Mouse (Mus musculus) embryonic facial prominence, embryonic 13.5 days (tissue): Measurements from ENCODE around the gene Yif1b. TPM values are rescaled to one million over a fixed set of nuclear protein-coding genes. Genes with fewer than 3 reads are reported as not detected.
"Not testable (repeated sequence)": the region's sequence is repeated elsewhere in the genome, so short reads cannot be mapped to it uniquely, and the experiment has no call there.

Experiments used
- ATAC-seq: fragments of 200-750 bp; cut with Nextera tagmentation; 2 replicates; pipeline ENCODE4 v1.8.0; 2017; ENCODE audit warnings: low read depth; ENCODE audit not compliant: insufficient number of reproducible peaks, insufficient read depth, low FRiP score, low TSS enrichment
- H3K27ac ChIP-seq: fragments of 300-500 bp; sonication (generic); 2 replicates; pipeline ENCODE4 v1.5.1; 2015; ENCODE audit warnings: moderate library complexity, mild to moderate bottlenecking, inconsistent platforms
- H3K27me3 ChIP-seq: fragments of 300-500 bp; sonication (generic); 2 replicates; pipeline ENCODE4 v1.6.1; 2015; ENCODE audit warnings: mild to moderate bottlenecking, inconsistent platforms
- H3K36me3 ChIP-seq: fragments of 300-500 bp; sonication (generic); 2 replicates; pipeline ENCODE4 v1.6.1; 2015; ENCODE audit warnings: mild to moderate bottlenecking, inconsistent platforms
- H3K4me1 ChIP-seq: fragments of 300-500 bp; sonication (generic); 2 replicates; pipeline ENCODE4 v1.6.1; 2015; ENCODE audit warnings: inconsistent platforms
- H3K4me2 ChIP-seq: fragments of 300-500 bp; sonication (generic); 2 replicates; pipeline ENCODE4 v1.6.1; 2015; ENCODE audit warnings: moderate library complexity, mild to moderate bottlenecking, inconsistent platforms
- H3K4me3 ChIP-seq: fragments of 300-500 bp; sonication (generic); 2 replicates; pipeline ENCODE4 v1.5.1; 2015; ENCODE audit warnings: mild to moderate bottlenecking, inconsistent platforms
- H3K9ac ChIP-seq: fragments of 300-500 bp; sonication (generic); 2 replicates; pipeline ENCODE4 v1.6.1; 2015; ENCODE audit warnings: mild to moderate bottlenecking, inconsistent platforms
- H3K9me3 ChIP-seq: fragments of 300-500 bp; sonication (generic); 2 replicates; pipeline ENCODE4 v1.6.1; 2016; ENCODE audit warnings: inconsistent platforms
- WGBS: fragments of 180-500 bp; shearing (Covaris S2); methylation state at CpG from one replicate; pipeline ENCODE4 v1.1.7; 2015; ENCODE audit warnings: mixed read lengths; 5-methylcytosine and 5-hydroxymethylcytosine counted together
- polyA plus RNA-seq: library from polyadenylated mRNA; unstranded; fragments of >200 nt; fragmentation: Nextera tagmentation; extraction: Ambion mirVana; gene quantifications from 2 replicates; pipeline ENCODE4 v1.2.1, GENCODE M21; 2015

Gene Yif1b
- polyA plus RNA-seq, 1 experiment from 2014 or later: 110 TPM

DNA sequence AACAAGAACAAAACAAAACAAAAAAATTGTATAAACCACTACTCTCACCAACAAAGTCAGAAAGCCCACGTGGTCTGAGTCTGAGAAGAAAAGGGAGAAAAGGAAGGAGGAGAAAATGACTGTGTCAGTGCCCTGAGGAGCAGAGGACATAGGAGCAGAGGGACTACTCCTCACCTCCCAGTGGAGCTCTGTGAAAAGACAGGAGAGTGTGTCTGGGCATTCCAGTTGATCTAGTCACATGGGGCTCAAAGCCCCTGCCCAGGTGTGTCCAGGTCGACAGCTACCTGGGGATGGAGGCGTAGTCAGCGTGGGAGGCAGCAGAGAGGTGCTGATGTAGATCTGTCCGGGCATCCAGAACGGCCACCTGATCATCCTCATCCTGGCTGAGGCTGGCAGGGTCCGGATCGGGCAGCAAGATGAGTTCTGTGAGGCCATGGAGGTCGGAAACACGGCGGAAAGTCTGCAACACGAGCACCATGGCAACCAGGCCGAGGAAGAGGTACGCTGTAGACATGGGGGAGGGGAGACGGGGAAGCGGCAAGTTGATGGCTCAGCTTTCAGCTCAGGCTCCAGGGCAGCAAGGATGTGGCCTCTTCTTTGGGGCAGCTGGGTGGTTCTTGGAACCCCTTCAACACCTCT, 13.3 kb upstream of the Yif1b start:
- H3K9ac ChIP-seq: peak overlapping the region; percentile 64
- 8% methylated on average over 16 of the region's 16 CpGs for whole genome bisulfite sequencing

DNA sequence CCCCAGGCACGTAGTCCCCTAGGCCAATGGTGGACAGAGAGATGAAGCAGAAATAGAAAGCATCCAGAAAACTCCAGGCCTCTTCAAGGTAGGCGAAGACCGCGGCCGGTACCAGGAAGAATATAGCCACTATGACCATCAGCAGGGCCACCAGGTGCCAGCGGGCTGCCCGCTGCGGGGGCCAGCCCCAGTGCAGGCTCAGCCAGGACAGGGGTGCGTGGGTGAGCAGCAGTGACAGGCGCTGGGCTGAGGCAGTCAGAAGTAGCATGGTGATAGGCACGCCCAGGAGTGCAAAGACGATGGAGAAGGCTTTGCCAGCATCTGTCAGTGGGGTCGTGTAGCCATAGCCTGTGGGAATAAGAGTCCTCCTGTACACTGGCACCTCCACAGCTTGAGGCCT, 12.6 kb upstream of the Yif1b start:
- Histone ChIP-seq H3K4me3 (no peak overlapping the region), H3K4me2 (peak overlapping the region; percentile 48), H3K9me3 (no peaks in the 10 kb centered on the region), H3K27me3 (peaks cover 8% of the 10 kb centered on the region; the same call in 1 of the 2 replicates), H3K27ac (no peak overlapping the region), H3K4me1 (peaks cover 10% of the 10 kb centered on the region), H3K9ac (peak overlapping the region; percentile 64), H3K36me3 (no peaks in the 10 kb centered on the region)
- WGBS: 67% methylated on average over 13 of the region's 13 CpGs
- ATAC-seq: no peak

More for the DNA sequence above, 13.3 kb upstream of the Yif1b start:
- Histone ChIP-seq H3K27ac (no peak overlapping the region), H3K4me2 (peak overlapping the region; percentile 48), H3K27me3 (0 out of 2 replicates have a peak, but pooled peaks cover 5% of the 10 kb centered on the region), H3K36me3 (no peaks in the 10 kb centered on the region), H3K4me3 (peak overlapping the region; percentile 7; the same call in 1 of the 2 replicates), H3K4me1 (peaks cover 10% of the 10 kb centered on the region), H3K9me3 (peaks cover 3% of the 10 kb centered on the region)
- no peak for ATAC-seq

DNA sequence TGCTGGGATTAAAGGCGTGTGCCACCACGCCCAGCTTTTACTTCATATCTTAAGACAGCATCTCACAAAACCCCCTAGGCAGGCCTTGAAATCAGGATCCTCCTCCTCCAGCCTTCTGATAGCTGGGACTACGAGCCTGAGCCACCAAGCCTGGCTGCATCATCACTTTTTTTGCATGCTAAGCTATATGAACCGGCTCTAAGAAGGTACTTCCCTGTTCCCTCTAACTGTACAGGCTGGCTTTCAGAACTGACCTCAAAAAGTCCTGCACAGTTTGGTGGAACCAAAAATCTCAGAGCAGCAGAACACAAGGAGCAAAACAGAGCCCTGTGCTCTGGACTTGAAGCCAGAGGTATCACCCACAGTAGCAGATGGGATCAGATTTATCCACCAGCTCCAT, 9.9 kb upstream of the Yif1b start:
- peaks cover 29% of the 10 kb centered on the region for H3K27me3 ChIP-seq
- WGBS: 77% methylated on average over 4 of the region's 4 CpGs
- H3K4me1 ChIP-seq: peaks cover 17% of the 10 kb centered on the region
- no peak for ATAC-seq
- no peak overlapping the region for H3K4me2 ChIP-seq
- no peak overlapping the region for H3K9ac ChIP-seq
- no peak overlapping the region for H3K27ac ChIP-seq
- no peaks in the 10 kb centered on the region for H3K9me3 ChIP-seq
- no peaks in the 10 kb centered on the region for H3K36me3 ChIP-seq
- H3K4me3 ChIP-seq: no peak overlapping the region

- no peak overlapping the region for H3K27ac ChIP-seq
- peaks cover 13% of the 10 kb centered on the region for H3K4me1 ChIP-seq
- H3K27me3 ChIP-seq: peaks cover 30% of the 10 kb centered on the region
- no peak overlapping the region for H3K4me2 ChIP-seq
- H3K9me3 ChIP-seq: no peaks in the 10 kb centered on the region
- H3K4me3 ChIP-seq: no peak overlapping the region
- ATAC-seq: no peak
- H3K36me3 ChIP-seq: no peaks in the 10 kb centered on the region
- no peak overlapping the region for H3K9ac ChIP-seq
- 21% methylated on average over 3 of the region's 3 CpGs for WGBS
Observed at GRCm38 (mm10) chr7:29230560-29230959, 7.6 kb upstream of the Yif1b start.

DNA sequence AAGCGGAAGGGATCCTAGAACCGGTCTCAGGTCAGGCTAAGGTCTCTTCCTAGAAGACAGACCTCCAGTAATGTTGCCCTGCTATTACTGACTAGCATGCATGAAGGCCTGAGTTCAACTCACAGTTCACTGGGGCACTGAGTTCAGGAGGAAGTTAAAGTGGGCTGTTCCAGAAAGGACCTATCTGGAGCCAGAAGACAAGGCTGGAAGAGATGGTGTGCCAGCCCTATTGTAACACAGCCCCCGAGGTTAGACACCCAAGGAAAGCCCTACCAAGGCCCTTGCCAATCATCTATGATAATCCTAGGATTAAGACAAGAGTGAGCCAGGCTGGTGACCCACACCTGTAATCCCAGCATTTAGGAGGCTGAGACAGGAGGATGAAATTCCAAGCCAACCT, 6.6 kb upstream of the Yif1b start:
- H3K4me3 ChIP-seq: peak overlapping the region; percentile 62
- 54% methylated on average over 3 of the region's 3 CpGs for WGBS
- no peak overlapping the region for H3K9ac ChIP-seq
- H3K27ac ChIP-seq: no peak overlapping the region
- H3K9me3 ChIP-seq: no peaks in the 10 kb centered on the region
- no peaks in the 10 kb centered on the region for H3K36me3 ChIP-seq
- H3K4me2 ChIP-seq: peak overlapping the region; percentile 98
- H3K4me1 ChIP-seq: peaks cover 12% of the 10 kb centered on the region
- no peak for ATAC-seq
- peaks cover 30% of the 10 kb centered on the region for H3K27me3 ChIP-seq

DNA sequence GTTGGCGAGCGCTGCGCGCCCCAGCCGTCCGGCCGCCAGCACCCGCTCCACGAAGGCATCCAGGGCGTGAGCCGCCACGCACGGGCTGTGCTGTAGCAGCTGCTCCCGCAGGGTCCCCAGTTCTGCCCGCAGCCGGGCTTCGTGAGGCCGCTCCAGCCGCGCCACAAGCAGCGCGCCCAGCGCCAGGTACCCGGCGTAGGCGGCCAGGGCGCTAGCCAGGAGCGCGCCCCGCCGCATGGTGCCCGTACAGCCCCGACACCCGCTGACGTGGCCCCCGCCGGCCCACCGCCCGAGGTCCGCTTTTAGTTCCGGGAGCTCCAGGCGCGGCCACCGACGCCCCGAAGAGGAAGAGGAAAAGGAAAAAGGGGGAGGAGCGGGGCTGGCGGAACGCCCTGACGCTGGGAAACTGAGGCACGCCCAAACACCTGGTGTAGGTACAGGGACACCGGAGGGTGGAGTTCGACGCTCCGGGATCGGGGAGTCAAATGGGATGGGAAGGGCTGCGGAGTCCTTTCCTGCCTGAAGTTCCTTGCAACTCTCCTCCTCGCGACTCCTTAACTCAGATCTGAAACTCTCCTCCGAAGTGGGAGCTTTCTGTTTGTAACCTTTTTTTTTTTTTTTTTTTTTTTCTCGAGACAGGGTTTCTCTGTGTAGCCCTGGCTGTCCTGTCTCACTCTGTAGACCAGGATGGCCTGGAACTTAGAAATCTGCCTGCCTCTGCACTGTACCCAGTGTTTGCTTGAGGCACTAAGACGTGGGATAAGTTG, 5.7 kb upstream of the Yif1b start, which contains the start of gene Kcnk6:
Gene Kcnk6 (minus strand): TSS at position 269 of the 767 bp plus-strand sequence.
- ATAC-seq: 0 out of 2 replicates have a peak, but pooled peaks have one; percentile 39
- Histone ChIP-seq H3K27ac (no peak within 1 kb of the TSS), H3K4me1 (peaks cover 12% of the 10 kb centered on the region), H3K9ac (peak within 1 kb of the TSS; percentile 69), H3K36me3 (no peaks in the 10 kb centered on the region), H3K4me3 (peak within 1 kb of the TSS; percentile 62), H3K27me3 (peaks cover 30% of the 10 kb centered on the region), H3K9me3 (no peaks in the 10 kb centered on the region), H3K4me2 (peak within 1 kb of the TSS; percentile 98)
- WGBS: under 1% methylated on average over 62 of the region's 62 CpGs

DNA sequence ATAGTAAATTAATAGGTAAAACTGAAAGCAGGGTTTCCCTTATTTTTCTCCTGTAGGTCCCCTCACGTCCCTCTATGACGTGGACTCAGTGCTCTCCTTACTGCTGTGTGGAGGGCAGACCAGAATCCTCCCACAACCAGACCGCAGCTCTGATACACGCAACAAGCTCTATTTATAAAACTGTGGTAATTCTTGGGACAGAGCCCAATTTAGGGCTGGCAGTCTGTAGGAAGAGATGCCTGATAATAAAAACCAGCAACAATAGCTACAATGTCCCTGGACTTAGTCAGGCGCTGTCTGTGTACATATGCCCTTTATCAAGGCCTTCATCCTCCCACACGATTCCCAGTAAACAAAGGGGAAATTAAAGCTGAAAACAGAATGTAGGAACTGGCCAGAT, 4.4 kb upstream of the Yif1b start:
- Histone ChIP-seq H3K4me2 (no peak overlapping the region), H3K9me3 (no peaks in the 10 kb centered on the region), H3K27ac (no peak overlapping the region), H3K9ac (no peak overlapping the region), H3K27me3 (peaks cover 30% of the 10 kb centered on the region), H3K36me3 (no peaks in the 10 kb centered on the region), H3K4me3 (no peak overlapping the region), H3K4me1 (peaks cover 14% of the 10 kb centered on the region)
- 50% methylated on average over 6 of the region's 6 CpGs for WGBS
- no peak for ATAC-seq

DNA sequence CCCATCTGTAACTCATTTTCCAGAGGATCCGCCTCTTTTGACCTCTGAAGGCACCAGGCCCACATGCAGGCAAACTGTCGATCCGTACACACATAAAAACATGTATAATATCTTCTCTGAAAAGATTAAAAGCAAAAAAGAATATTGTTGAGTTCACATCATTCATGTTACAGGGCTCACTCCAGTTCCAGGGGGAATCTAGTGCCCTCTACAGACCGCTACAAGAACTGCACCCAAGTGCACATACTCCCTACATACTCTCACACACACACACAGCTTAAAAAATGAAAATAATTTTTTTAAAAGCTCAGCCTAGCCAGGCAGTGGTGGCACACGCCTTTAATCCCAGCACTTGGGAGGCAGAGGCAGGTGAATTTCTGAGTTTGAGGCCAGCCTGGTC, 3.5 kb upstream of the Yif1b start:
- H3K4me2 ChIP-seq: no peak overlapping the region
- H3K36me3 ChIP-seq: no peaks in the 10 kb centered on the region
- no peaks in the 10 kb centered on the region for H3K9me3 ChIP-seq
- no peak overlapping the region for H3K4me3 ChIP-seq
- peaks cover 23% of the 10 kb centered on the region for H3K4me1 ChIP-seq
- H3K9ac ChIP-seq: no peak overlapping the region
- no peak for ATAC-seq
- no peak overlapping the region for H3K27ac ChIP-seq
- whole genome bisulfite sequencing: 73% methylated on average over 5 of the region's 5 CpGs
- H3K27me3 ChIP-seq: peaks cover 27% of the 10 kb centered on the region

GRCm38 (mm10) chr7:29236593-29236992, 1.5 kb upstream of the Yif1b start:
- no peak overlapping the region for H3K27ac ChIP-seq
- peaks cover 15% of the 10 kb centered on the region for H3K27me3 ChIP-seq
- no peak overlapping the region for H3K9ac ChIP-seq
- no peak for ATAC-seq
- no peak overlapping the region for H3K4me3 ChIP-seq
- H3K4me2 ChIP-seq: no peak overlapping the region
- peaks cover 24% of the 10 kb centered on the region for H3K4me1 ChIP-seq
- WGBS: 86% methylated on average over 4 of the region's 4 CpGs
- H3K36me3 ChIP-seq: no peaks in the 10 kb centered on the region
- H3K9me3 ChIP-seq: no peaks in the 10 kb centered on the region

DNA sequence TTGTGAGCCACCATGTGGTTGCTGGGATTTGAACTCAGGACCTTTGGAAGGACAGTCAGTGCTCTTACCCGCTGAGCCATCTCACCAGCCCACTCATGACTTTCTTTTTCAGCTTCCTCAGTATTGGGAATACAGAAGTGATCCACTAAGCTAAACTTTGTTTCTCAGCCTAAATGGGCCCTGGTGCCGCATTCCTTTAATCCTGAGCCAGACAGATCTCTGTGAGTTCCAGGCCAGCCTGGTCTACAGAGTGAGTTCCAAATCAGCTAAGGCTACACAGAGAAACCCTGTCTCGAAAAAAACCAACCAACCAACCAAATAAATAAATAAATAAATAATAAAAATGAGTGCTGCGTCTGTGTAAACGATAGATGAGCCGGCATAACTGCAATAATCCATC, 533 bp upstream of the Yif1b start:
- ATAC-seq, H3K9me3 ChIP-seq, H3K36me3 ChIP-seq, H3K27me3 ChIP-seq: not testable (repeated sequence)
- Histone ChIP-seq H3K9ac (peak overlapping the region; percentile 58), H3K4me1 (peaks cover 17% of the 10 kb centered on the region), H3K4me3 (peak overlapping the region; percentile 72), H3K27ac (peak overlapping the region; percentile 88), H3K4me2 (peak overlapping the region; percentile 84)
- WGBS: 28% methylated on average over 6 of the region's 6 CpGs

DNA sequence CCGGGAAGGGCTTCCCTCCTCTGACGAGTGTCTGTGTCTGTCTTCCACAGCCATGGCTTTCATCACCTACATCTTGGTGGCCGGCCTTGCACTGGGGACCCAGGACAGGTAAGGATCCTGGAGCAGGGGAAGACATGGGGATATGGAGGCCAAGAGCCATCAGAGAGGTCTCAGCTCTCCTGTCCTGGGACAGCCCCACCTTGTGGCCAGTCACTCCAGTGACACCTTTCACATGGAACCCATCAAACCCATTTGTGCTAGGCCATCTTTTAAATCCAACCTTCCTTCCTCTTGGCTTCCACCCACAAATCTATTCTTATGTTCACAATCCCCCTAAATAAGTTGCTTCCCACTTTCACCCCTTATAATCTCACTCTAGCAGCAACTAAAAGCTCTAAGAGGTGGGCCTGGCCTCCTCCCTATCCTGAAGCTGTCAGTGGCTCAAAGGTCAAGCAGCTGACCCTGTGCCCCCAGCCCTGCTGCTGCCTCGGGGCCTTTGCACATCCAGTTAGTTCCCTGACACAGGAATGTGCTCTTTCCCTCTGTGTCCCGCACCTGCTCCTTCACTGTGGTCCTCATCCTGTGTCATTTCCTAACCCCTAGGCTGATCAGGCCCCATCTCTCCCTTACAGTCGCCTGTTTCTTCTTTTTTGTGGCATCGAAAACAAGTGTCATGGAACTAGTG, 6.7 kb downstream of the Yif1b start:
- Histone ChIP-seq H3K9ac (no peak overlapping the region), H3K9me3 (no peaks in the 10 kb centered on the region), H3K27me3 (peaks cover 18% of the 10 kb centered on the region), H3K36me3 (peaks cover 38% of the 10 kb centered on the region), H3K4me3 (no peak overlapping the region), H3K4me1 (peaks cover 20% of the 10 kb centered on the region), H3K27ac (no peak overlapping the region), H3K4me2 (no peak overlapping the region)
- no peak for ATAC-seq
- 78% methylated on average over 7 of the region's 7 CpGs for WGBS
